Mouse (Mus musculus): ENCODE data around the gene Sh2b1. TPM values are rescaled to one million over a fixed set of nuclear protein-coding genes. Genes with fewer than 3 reads are reported as not detected.

Sh2b1 gene
- polyA plus RNA-seq, 1 experiment from 2014 or later = 62.5 TPM

DNA sequence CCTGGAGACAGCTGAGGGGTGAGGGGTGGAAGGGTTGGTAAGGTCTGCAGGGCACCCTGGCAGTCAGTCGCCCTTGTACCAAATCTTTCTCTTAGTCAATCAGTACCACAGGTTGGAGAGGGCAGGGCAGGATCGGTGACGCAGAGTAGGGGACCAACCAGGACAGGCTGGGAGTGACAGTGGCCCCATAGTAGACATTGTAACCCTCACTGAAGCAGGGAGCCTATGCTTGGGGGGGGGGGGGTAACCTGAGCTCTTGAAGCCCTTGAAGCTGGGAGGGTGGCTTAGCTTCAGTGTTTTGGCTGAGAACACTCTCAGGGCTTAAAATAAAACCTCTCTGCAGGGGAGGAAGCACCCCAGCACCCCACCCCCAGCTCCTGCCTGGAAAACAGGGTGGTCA, 13.6 kb downstream of the Sh2b1 start:
- Histone ChIP-seq H3K4me1 (peaks cover 53% of the 10 kb centered on the region), H3K4me3 (no peak overlapping the region), H3K9me3 (replicated peaks) (no peaks in the 10 kb centered on the region), H3K27me3 (ENCODE audit: low read depth, poor library complexity, severe bottlenecking) (peaks cover 8% of the 10 kb centered on the region; the same call in 1 of the 2 replicates), H3K27ac (peak overlapping the region; percentile 72; the same call in 1 of the 2 replicates), H3K36me3 (peaks cover 10% of the 10 kb centered on the region)
- DNase-seq (ENCODE audit: low spot score) = no peak
- 73% methylated on average over 3 of the region's 3 CpGs for WGBS

GRCm38 (mm10) chr7:126460623-126461399, 14.4 kb downstream of the Sh2b1 start:
- WGBS = 46% methylated on average over 10 of the region's 10 CpGs
- Histone ChIP-seq H3K27ac (peak overlapping the region; percentile 72), H3K27me3 (ENCODE audit: low read depth, poor library complexity, severe bottlenecking) (peaks cover 8% of the 10 kb centered on the region; the same call in 1 of the 2 replicates), H3K36me3 (0 out of 2 replicates have a peak, but pooled peaks cover 3% of the 10 kb centered on the region), H3K9me3 (replicated peaks) (no peaks in the 10 kb centered on the region), H3K4me1 (peaks cover 50% of the 10 kb centered on the region), H3K4me3 (no peak overlapping the region)
- DNase-seq (ENCODE audit: low spot score) = no peak

DNA sequence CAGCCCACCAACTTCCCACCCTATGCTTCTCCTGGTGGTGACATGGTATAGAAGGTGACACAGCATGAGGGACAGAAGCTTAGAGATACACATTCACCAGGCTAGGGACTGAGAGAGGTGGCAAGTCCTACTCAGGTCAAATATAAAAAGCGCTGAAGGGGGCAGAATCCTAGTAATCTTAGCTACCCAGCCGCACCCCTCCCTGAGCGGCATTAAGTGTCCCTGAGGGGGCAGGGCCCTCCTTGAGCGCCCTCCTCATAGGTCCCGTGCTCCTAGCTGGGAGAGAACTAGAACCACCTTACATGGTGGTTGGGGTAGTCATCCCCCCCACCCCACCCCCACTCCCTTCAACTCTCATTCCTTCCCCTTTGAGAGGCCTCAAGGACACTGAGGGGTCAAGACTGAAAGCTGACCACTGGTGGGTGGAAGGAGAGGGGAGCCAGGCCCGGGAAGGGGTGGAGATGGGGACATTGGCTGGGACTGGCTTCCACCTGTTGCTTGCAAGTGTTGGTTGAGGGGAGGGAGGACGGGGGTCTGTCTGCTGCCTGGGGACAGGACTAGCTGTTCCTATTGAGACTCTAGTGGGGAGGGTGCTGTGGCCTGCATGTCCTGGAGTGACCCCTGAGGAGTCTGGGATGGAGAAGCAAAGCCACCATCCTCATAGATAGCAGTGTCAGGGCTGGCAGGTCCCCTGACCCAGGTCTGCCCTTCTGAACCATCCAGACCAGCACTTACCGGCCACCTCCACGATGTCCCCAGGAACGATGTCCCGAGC, 16.2 kb downstream of the Sh2b1 start:
- no peaks in the 10 kb centered on the region for H3K9me3 ChIP-seq (replicated peaks)
- H3K27me3 ChIP-seq (ENCODE audit: low read depth, poor library complexity, severe bottlenecking) = peaks cover 8% of the 10 kb centered on the region; the same call in 1 of the 2 replicates
- H3K4me1 ChIP-seq = peaks cover 37% of the 10 kb centered on the region
- H3K4me3 ChIP-seq = no peak overlapping the region
- no peak for DNase-seq (ENCODE audit: low spot score)
- no peak overlapping the region for H3K27ac ChIP-seq
- 81% methylated on average over 11 of the region's 11 CpGs for WGBS
- no peaks in the 10 kb centered on the region for H3K36me3 ChIP-seq

- Histone ChIP-seq H3K36me3 (no peaks in the 10 kb centered on the region), H3K27ac (no peak overlapping the region), H3K4me1 (peaks cover 30% of the 10 kb centered on the region), H3K27me3 (ENCODE audit: low read depth, poor library complexity, severe bottlenecking) (peaks cover 4% of the 10 kb centered on the region; the same call in 1 of the 2 replicates), H3K4me3 (no peak overlapping the region), H3K9me3 (replicated peaks) (no peaks in the 10 kb centered on the region)
- DNase-seq (ENCODE audit: low spot score) = no peak
- WGBS = 84% methylated on average over 5 of the region's 5 CpGs
Observed at GRCm38 (mm10) chr7:126458225-126458624, 17.0 kb downstream of the Sh2b1 start.

- Histone ChIP-seq H3K36me3 (no peaks in the 10 kb centered on the region), H3K9me3 (replicated peaks) (no peaks in the 10 kb centered on the region), H3K27me3 (ENCODE audit: low read depth, poor library complexity, severe bottlenecking) (no peaks in the 10 kb centered on the region; the same call in 1 of the 2 replicates), H3K4me1 (peaks cover 16% of the 10 kb centered on the region), H3K27ac (no peak overlapping the region), H3K4me3 (no peak overlapping the region)
- no peak for DNase-seq (ENCODE audit: low spot score)
- 91% methylated on average over 17 of the region's 17 CpGs for WGBS
Observed at GRCm38 (mm10) chr7:126456382-126457266, 18.6 kb downstream of the Sh2b1 start.

GRCm38 (mm10) chr7:126455242-126455641, 20.0 kb downstream of the Sh2b1 start:
- WGBS = 88% methylated on average over 2 of the region's 2 CpGs
- Histone ChIP-seq H3K27me3 (ENCODE audit: low read depth, poor library complexity, severe bottlenecking) (no peaks in the 10 kb centered on the region), H3K4me1 (0 out of 2 replicates have a peak, but pooled peaks cover 3% of the 10 kb centered on the region), H3K4me3 (no peak overlapping the region), H3K36me3 (no peaks in the 10 kb centered on the region), H3K9me3 (replicated peaks) (no peaks in the 10 kb centered on the region), H3K27ac (no peak overlapping the region)
- no peak for DNase-seq (ENCODE audit: low spot score)

DNA sequence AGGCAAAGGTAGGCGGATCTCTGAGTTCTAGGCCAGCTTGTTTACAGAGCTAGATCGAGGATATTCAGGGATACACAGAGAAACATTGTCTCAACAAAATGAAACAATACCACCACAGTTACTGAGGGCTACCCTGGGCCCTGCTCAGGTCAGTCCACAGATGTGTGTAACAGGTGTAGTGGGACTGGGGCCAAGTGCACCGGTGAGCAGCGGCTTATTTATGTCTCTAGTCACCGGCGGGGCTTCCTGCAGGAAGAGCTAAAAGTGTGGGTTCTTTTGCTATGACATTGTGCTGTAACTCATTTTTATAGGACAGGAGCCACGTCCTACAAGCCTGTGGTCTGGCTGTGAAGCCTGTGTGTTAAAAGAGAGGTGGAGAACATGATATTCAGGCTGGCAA, 21.4 kb downstream of the Sh2b1 start:
- 0 out of 2 replicates have a peak, but pooled peaks cover 4% of the 10 kb centered on the region for H3K36me3 ChIP-seq
- H3K27me3 ChIP-seq (ENCODE audit: low read depth, poor library complexity, severe bottlenecking) = no peaks in the 10 kb centered on the region
- no peak overlapping the region for H3K4me3 ChIP-seq
- no peaks in the 10 kb centered on the region for H3K4me1 ChIP-seq
- H3K27ac ChIP-seq = no peak overlapping the region
- 56% methylated on average over 7 of the region's 7 CpGs for WGBS
- DNase-seq (ENCODE audit: low spot score) = no peak
- no peaks in the 10 kb centered on the region for H3K9me3 ChIP-seq (replicated peaks)

GRCm38 (mm10) chr7:126452244-126452643, 23.0 kb downstream of the Sh2b1 start:
- Histone ChIP-seq H3K36me3 (peaks cover 19% of the 10 kb centered on the region), H3K4me1 (no peaks in the 10 kb centered on the region), H3K4me3 (no peak overlapping the region), H3K27me3 (ENCODE audit: low read depth, poor library complexity, severe bottlenecking) (no peaks in the 10 kb centered on the region), H3K9me3 (replicated peaks) (no peaks in the 10 kb centered on the region), H3K27ac (no peak overlapping the region)
- 84% methylated on average over 3 of the region's 3 CpGs for WGBS
- DNase-seq (ENCODE audit: low spot score) = no peak

DNA sequence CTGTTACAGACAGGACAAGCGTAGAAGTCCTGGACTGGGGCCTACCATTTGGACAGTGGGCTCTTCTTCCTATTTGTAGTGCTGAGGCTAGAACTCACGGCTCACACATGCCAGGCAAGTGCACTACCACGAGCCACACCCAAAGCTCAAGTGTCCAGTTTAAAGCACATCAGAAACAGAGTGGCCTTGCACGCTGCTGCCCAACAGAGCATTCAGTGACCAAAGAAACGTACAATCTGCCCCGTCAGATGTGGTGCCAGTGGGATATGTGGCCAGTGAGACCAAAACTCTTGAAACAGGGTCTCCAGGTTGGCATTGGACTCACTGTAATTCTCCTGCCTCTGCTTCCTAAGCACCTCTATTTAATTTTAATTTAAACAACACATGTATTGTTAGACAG, 24.6 kb downstream of the Sh2b1 start:
- Histone ChIP-seq H3K4me3 (no peak overlapping the region), H3K27me3 (ENCODE audit: low read depth, poor library complexity, severe bottlenecking) (no peaks in the 10 kb centered on the region), H3K27ac (no peak overlapping the region), H3K4me1 (no peaks in the 10 kb centered on the region), H3K36me3 (peaks cover 35% of the 10 kb centered on the region), H3K9me3 (replicated peaks) (no peaks in the 10 kb centered on the region)
- no peak for DNase-seq (ENCODE audit: low spot score)
- WGBS = 92% methylated on average over 6 of the region's 6 CpGs

- no peak overlapping the region for H3K27ac ChIP-seq
- no peak overlapping the region for H3K4me3 ChIP-seq
- no peaks in the 10 kb centered on the region for H3K9me3 ChIP-seq (replicated peaks)
- H3K36me3 ChIP-seq = peaks cover 42% of the 10 kb centered on the region
- no peaks in the 10 kb centered on the region for H3K4me1 ChIP-seq
- H3K27me3 ChIP-seq (ENCODE audit: low read depth, poor library complexity, severe bottlenecking) = no peaks in the 10 kb centered on the region
- whole genome bisulfite sequencing = 95% methylated on average over 18 of the region's 18 CpGs
- no peak for DNase-seq (ENCODE audit: low spot score)
Observed at GRCm38 (mm10) chr7:126449991-126450390, 25.2 kb downstream of the Sh2b1 start.

DNA sequence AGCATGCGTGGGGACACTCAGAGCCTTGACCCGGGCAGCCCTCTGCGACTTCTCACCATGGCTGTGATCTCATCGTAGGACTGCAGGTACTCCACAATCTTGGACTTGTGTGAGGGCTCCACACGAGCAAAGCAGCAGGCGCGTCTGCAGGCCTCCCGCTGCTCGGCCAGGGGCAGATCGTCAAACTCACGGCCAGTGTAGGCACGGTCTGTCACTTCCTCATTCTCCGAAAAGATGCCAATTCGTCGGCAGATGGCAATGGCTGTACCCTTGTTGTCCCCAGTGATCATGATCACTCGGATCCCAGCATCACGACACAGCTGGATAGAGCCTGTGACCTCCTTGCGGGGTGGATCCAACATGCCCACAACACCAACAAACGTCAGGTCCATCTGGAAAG, 26.7 kb downstream of the Sh2b1 start:
- Histone ChIP-seq H3K27ac (no peak overlapping the region), H3K27me3 (ENCODE audit: low read depth, poor library complexity, severe bottlenecking) (no peaks in the 10 kb centered on the region), H3K4me1 (no peaks in the 10 kb centered on the region), H3K36me3 (peaks cover 55% of the 10 kb centered on the region), H3K4me3 (no peak overlapping the region), H3K9me3 (replicated peaks) (no peaks in the 10 kb centered on the region)
- no peak for DNase-seq (ENCODE audit: low spot score)
- 94% methylated on average over 19 of the region's 19 CpGs for WGBS

- Histone ChIP-seq H3K27me3 (ENCODE audit: low read depth, poor library complexity, severe bottlenecking) (no peaks in the 10 kb centered on the region), H3K27ac (no peak overlapping the region; the same call in 1 of the 2 replicates), H3K4me3 (no peak overlapping the region), H3K9me3 (replicated peaks) (no peaks in the 10 kb centered on the region), H3K36me3 (peaks cover 69% of the 10 kb centered on the region), H3K4me1 (no peaks in the 10 kb centered on the region)
- WGBS = 91% methylated on average over 21 of the region's 21 CpGs
- DNase-seq (ENCODE audit: low spot score) = no peak
Observed at GRCm38 (mm10) chr7:126446217-126446616, 29.0 kb downstream of the Sh2b1 start.
